Mouse (Mus musculus) gastrocnemius, adult 8-10 months (tissue): ENCODE data around the gene Klhl42. TPM values are rescaled to one million over a fixed set of nuclear protein-coding genes. Genes with fewer than 3 reads are reported as not detected.
A peak's percentile ranks its signal among the peaks of the same experiment; 100 is the strongest.

ENCODE experiments used
- DNase-seq, 2 experiments: peaks; one replicate each; pipeline ENCODE4 v3.0.0; 2022; ENCODE audit warnings: low spot score in 2 of 2
- total RNA-seq, 4 experiments: library from RNA; stranded (reverse); gene quantifications; 2 replicates each; pipeline ENCODE4 v1.2.4; 2022

Gene Klhl42
- total RNA-seq, 4 experiments from 2014 or later, result 1.2 to 2.0 (median 1.4) TPM

- DNase-seq, result no peak
These were observed 4.5 kb upstream of the Klhl42 start, which contains the start of gene Mansc4 for GRCm38 (mm10) chr6:147086594-147087225. Gene Mansc4, minus strand, starts transcription at chr6:147087032.

- DNase-seq, result no peak
These were observed 3.4 kb upstream of the Klhl42 start for GRCm38 (mm10) chr6:147087736-147088135.

GRCm38 (mm10) chr6:147088517-147088916 lies 2.7 kb upstream of the Klhl42 start:
- DNase-seq, result no peak

GRCm38 (mm10) chr6:147090191-147090590 lies 988 bp upstream of the Klhl42 start:
- no peak for DNase-seq

- DNase-seq, result peak; percentile 38 to 45
These were observed 957 bp downstream of the Klhl42 start for GRCm38 (mm10) chr6:147092136-147092535.

GRCm38 (mm10) chr6:147094771-147095170 lies 3.6 kb downstream of the Klhl42 start:
- no peak for DNase-seq

GRCm38 (mm10) chr6:147096109-147096508 lies 4.9 kb downstream of the Klhl42 start:
- no peak for DNase-seq

- no peak for DNase-seq
These were observed 5.8 kb downstream of the Klhl42 start for GRCm38 (mm10) chr6:147096934-147097333.

GRCm38 (mm10) chr6:147097346-147097929 lies 6.3 kb downstream of the Klhl42 start:
- no peak for DNase-seq

- DNase-seq, result no peak
These were observed 8.5 kb downstream of the Klhl42 start for GRCm38 (mm10) chr6:147099458-147100277.

GRCm38 (mm10) chr6:147102293-147102692 lies 11.1 kb downstream of the Klhl42 start:
- no peak for DNase-seq

GRCm38 (mm10) chr6:147105529-147105928 lies 14.3 kb downstream of the Klhl42 start:
- no peak for DNase-seq

- no peak for DNase-seq
These were observed 15.5 kb downstream of the Klhl42 start for GRCm38 (mm10) chr6:147106716-147107115.

GRCm38 (mm10) chr6:147109283-147109682 lies 18.1 kb downstream of the Klhl42 start:
- no peak for DNase-seq

GRCm38 (mm10) chr6:147116579-147116978 lies 25.4 kb downstream of the Klhl42 start:
- peak; percentile 70 to 72 for DNase-seq

GRCm38 (mm10) chr6:147117764-147118163 lies 26.6 kb downstream of the Klhl42 start:
- DNase-seq, result no peak

GRCm38 (mm10) chr6:147118190-147118589 lies 27.0 kb downstream of the Klhl42 start:
- no peak for DNase-seq

- DNase-seq, result no peak
These were observed 30.1 kb downstream of the Klhl42 start for GRCm38 (mm10) chr6:147121320-147121719.

GRCm38 (mm10) chr6:147127239-147127638 lies 36.1 kb downstream of the Klhl42 start:
- DNase-seq, result no peak

GRCm38 (mm10) chr6:147138260-147138659 lies 47.1 kb downstream of the Klhl42 start:
- DNase-seq, result no peak

- no peak for DNase-seq
These were observed 49.5 kb downstream of the Klhl42 start for GRCm38 (mm10) chr6:147140600-147141154.

- no peak for DNase-seq
These were observed 53.5 kb downstream of the Klhl42 start for GRCm38 (mm10) chr6:147144664-147145063.
